Mouse (Mus musculus) liver, embryonic 13.5 days (tissue): ENCODE data around the gene Utp11. TPM values are rescaled to one million over a fixed set of nuclear protein-coding genes. Genes with fewer than 3 reads are reported as not detected.
"Not testable (repeated sequence)": the region's sequence is repeated elsewhere in the genome, so short reads cannot be mapped to it uniquely, and the experiment has no call there.

Experiments used
- ATAC-seq: fragments of 200-750 bp; cut with Nextera tagmentation; 2 replicates; pipeline ENCODE4 v1.8.0; 2017; ENCODE audit warnings: low read depth, mild to moderate bottlenecking, moderate number of reproducible peaks, moderate library complexity
- DNase-seq: peaks from one replicate; pipeline ENCODE4 v3.0.0; 2022
- H3K27ac ChIP-seq: fragments of 300-500 bp; sonication (generic); 2 replicates; pipeline ENCODE4 v1.5.1; 2015; ENCODE audit warnings: moderate library complexity, mild to moderate bottlenecking, inconsistent platforms
- H3K27me3 ChIP-seq: fragments of 300-500 bp; sonication (generic); 2 replicates; pipeline ENCODE4 v1.6.1; 2015; ENCODE audit warnings: mild to moderate bottlenecking, inconsistent platforms
- H3K36me3 ChIP-seq: fragments of 300-500 bp; sonication (generic); 2 replicates; pipeline ENCODE4 v1.6.1; 2015; ENCODE audit warnings: mild to moderate bottlenecking, inconsistent platforms
- H3K4me1 ChIP-seq: fragments of 300-500 bp; sonication (generic); replicated peaks from 2 replicates; pipeline ENCODE4 v1.6.1; 2015; ENCODE audit warnings: inconsistent platforms
- H3K4me2 ChIP-seq: fragments of 300-500 bp; sonication (generic); 2 replicates; pipeline ENCODE4 v1.6.1; 2015; ENCODE audit warnings: inconsistent platforms, mild to moderate bottlenecking, moderate library complexity
- H3K4me3 ChIP-seq: fragments of 300-500 bp; sonication (generic); replicated peaks from 2 replicates; pipeline ENCODE4 v1.5.1; 2015; ENCODE audit warnings: mild to moderate bottlenecking, inconsistent platforms
- H3K9ac ChIP-seq: fragments of 300-500 bp; sonication (generic); 2 replicates; pipeline ENCODE4 v1.6.1; 2015; ENCODE audit warnings: mild to moderate bottlenecking, inconsistent platforms
- H3K9me3 ChIP-seq: fragments of 300-500 bp; sonication (generic); replicated peaks from 2 replicates; pipeline ENCODE4 v1.6.1; 2016; ENCODE audit warnings: inconsistent platforms
- WGBS: fragments of 180-500 bp; shearing (Covaris S2); methylation state at CpG from one replicate; pipeline ENCODE4 v1.1.7; 2015; ENCODE audit not compliant: insufficient replicate concordance; 5-methylcytosine and 5-hydroxymethylcytosine counted together
- polyA plus RNA-seq: library from polyadenylated mRNA; unstranded; fragments of >200 nt; fragmentation: Nextera tagmentation; extraction: Ambion mirVana; gene quantifications from 2 replicates; pipeline ENCODE4 v1.2.1, GENCODE M21; 2015

Gene Utp11
- polyA plus RNA-seq, 1 experiment from 2014 or later: 37.5 TPM

GRCm38 (mm10) chr4:124713850-124714249, 20.4 kb upstream of the Utp11 start:
- not testable (repeated sequence) for H3K27me3 ChIP-seq, H3K9me3 ChIP-seq, DNase-seq, ATAC-seq, H3K9ac ChIP-seq, H3K4me3 ChIP-seq
- H3K27ac ChIP-seq: peak overlapping the region; percentile 63
- H3K36me3 ChIP-seq: peaks cover 32% of the 10 kb centered on the region
- peak overlapping the region; percentile 82; the same call in 1 of the 2 replicates for H3K4me2 ChIP-seq
- peaks cover 65% of the 10 kb centered on the region for H3K4me1 ChIP-seq
- 75% methylated on average over 5 of the region's 5 CpGs for WGBS

- Histone ChIP-seq H3K9ac (no peak overlapping the region), H3K27ac (peak overlapping the region; percentile 65), H3K27me3 (no peaks in the 10 kb centered on the region), H3K4me2 (peak overlapping the region; percentile 23), H3K9me3 (no peaks in the 10 kb centered on the region), H3K4me1 (peaks cover 77% of the 10 kb centered on the region), H3K36me3 (peaks cover 22% of the 10 kb centered on the region), H3K4me3 (no peak overlapping the region)
- DNase-seq: peak; percentile 67
- ATAC-seq: peak; percentile 73
- WGBS: 50% methylated on average over 6 of the region's 6 CpGs
Measured at GRCm38 (mm10) chr4:124712618-124713017, 19.2 kb upstream of the Utp11 start.

- Histone ChIP-seq H3K36me3 (peaks cover 17% of the 10 kb centered on the region), H3K9me3 (no peaks in the 10 kb centered on the region), H3K27ac (peak overlapping the region; percentile 90), H3K4me2 (peak overlapping the region; percentile 89), H3K4me1 (peaks cover 72% of the 10 kb centered on the region), H3K9ac (no peak overlapping the region; the same call in 1 of the 2 replicates), H3K27me3 (no peaks in the 10 kb centered on the region), H3K4me3 (no peak overlapping the region)
- WGBS: 3% methylated on average over 5 of the region's 5 CpGs
- no peak for ATAC-seq
- DNase-seq: no peak
Measured at GRCm38 (mm10) chr4:124710776-124711291, 17.4 kb upstream of the Utp11 start.

- Histone ChIP-seq H3K4me2 (peak overlapping the region; percentile 89), H3K4me3 (peak overlapping the region; percentile 62), H3K9me3 (no peaks in the 10 kb centered on the region), H3K27ac (peak overlapping the region; percentile 90), H3K27me3 (no peaks in the 10 kb centered on the region), H3K9ac (peak overlapping the region; percentile 74), H3K36me3 (peaks cover 14% of the 10 kb centered on the region), H3K4me1 (peaks cover 74% of the 10 kb centered on the region)
- ATAC-seq: no peak
- WGBS: 6% methylated on average over 18 of the region's 18 CpGs
- no peak for DNase-seq
Measured at GRCm38 (mm10) chr4:124709961-124710446, 16.6 kb upstream of the Utp11 start.

- Histone ChIP-seq H3K27me3 (peaks cover 6% of the 10 kb centered on the region; the same call in 1 of the 2 replicates), H3K4me2 (peak overlapping the region; percentile 89), H3K36me3 (peaks cover 14% of the 10 kb centered on the region), H3K4me3 (peak overlapping the region; percentile 62), H3K4me1 (peaks cover 81% of the 10 kb centered on the region), H3K9ac (peak overlapping the region; percentile 74), H3K27ac (peak overlapping the region; percentile 90), H3K9me3 (no peaks in the 10 kb centered on the region)
- 2% methylated on average over 41 of the region's 41 CpGs for whole genome bisulfite sequencing
- ATAC-seq (peak; percentile 82), DNase-seq (peak; percentile 81)
Measured at GRCm38 (mm10) chr4:124708518-124709477, 15.4 kb upstream of the Utp11 start.

- Histone ChIP-seq H3K27ac (peak overlapping the region; percentile 90), H3K4me3 (peak overlapping the region; percentile 62), H3K36me3 (peaks cover 14% of the 10 kb centered on the region), H3K4me1 (peaks cover 81% of the 10 kb centered on the region), H3K4me2 (peak overlapping the region; percentile 89), H3K9ac (peak overlapping the region; percentile 74)
- H3K9me3 ChIP-seq, DNase-seq, H3K27me3 ChIP-seq, ATAC-seq: not testable (repeated sequence)
- WGBS: 10% methylated on average over 1 of the region's 1 CpGs
Measured at GRCm38 (mm10) chr4:124708200-124708517, 14.8 kb upstream of the Utp11 start.

- H3K9me3 ChIP-seq, H3K4me3 ChIP-seq, ATAC-seq, H3K27me3 ChIP-seq, H3K4me2 ChIP-seq, DNase-seq, H3K9ac ChIP-seq: not testable (repeated sequence)
- H3K36me3 ChIP-seq: peaks cover 14% of the 10 kb centered on the region
- H3K27ac ChIP-seq: 0 out of 2 replicates have a peak overlapping the region, but pooled peaks have one; percentile 90
- WGBS: 78% methylated on average over 25 of the region's 25 CpGs
- H3K4me1 ChIP-seq: peaks cover 78% of the 10 kb centered on the region
Measured at GRCm38 (mm10) chr4:124707381-124708199, 14.2 kb upstream of the Utp11 start.

GRCm38 (mm10) chr4:124705661-124706269, 12.4 kb upstream of the Utp11 start:
- Histone ChIP-seq H3K4me1 (peaks cover 83% of the 10 kb centered on the region), H3K9me3 (no peaks in the 10 kb centered on the region), H3K36me3 (peaks cover 14% of the 10 kb centered on the region), H3K27ac (peak overlapping the region; percentile 76; the same call in 1 of the 2 replicates), H3K9ac (no peak overlapping the region), H3K4me3 (no peak overlapping the region), H3K4me2 (0 out of 2 replicates have a peak overlapping the region, but pooled peaks have one; percentile 35), H3K27me3 (peaks cover 6% of the 10 kb centered on the region; the same call in 1 of the 2 replicates)
- WGBS: 67% methylated on average over 23 of the region's 23 CpGs
- ATAC-seq (no peak), DNase-seq (no peak)

GRCm38 (mm10) chr4:124704797-124705474, 11.5 kb upstream of the Utp11 start:
- H3K4me3 ChIP-seq: no peak overlapping the region
- no peak overlapping the region for H3K9ac ChIP-seq
- H3K27ac ChIP-seq: peak overlapping the region; percentile 76
- 17% methylated on average over 11 of the region's 11 CpGs for WGBS
- peak overlapping the region; percentile 35 for H3K4me2 ChIP-seq
- DNase-seq: no peak
- H3K9me3 ChIP-seq: no peaks in the 10 kb centered on the region
- peaks cover 12% of the 10 kb centered on the region; the same call in 1 of the 2 replicates for H3K27me3 ChIP-seq
- H3K4me1 ChIP-seq: peaks cover 83% of the 10 kb centered on the region
- H3K36me3 ChIP-seq: peaks cover 14% of the 10 kb centered on the region
- no peak for ATAC-seq
